Mouse (Mus musculus): Measurements from ENCODE around the gene Cnga2.

DNA sequence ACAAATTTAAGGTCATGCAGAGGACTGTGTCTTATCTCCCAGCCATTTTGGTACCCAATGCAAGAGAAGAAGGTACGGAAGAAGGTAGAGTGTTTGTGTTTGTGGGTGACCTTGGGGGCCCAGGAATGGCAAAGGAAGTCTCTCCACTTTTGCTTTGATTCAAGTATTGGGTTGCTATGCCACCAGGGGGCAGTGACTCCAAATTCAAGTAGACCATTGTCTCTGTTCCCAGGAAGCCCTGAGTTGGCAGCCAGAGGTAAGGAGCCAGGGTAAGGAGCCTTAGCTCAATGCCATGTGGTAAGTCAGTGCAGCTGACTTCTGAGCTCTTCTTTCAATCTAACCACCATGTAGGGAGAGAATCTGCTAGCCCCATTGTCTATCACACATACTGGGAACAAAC is 7.9 kb upstream of the Cnga2 start:
- no peak for TF ChIP-seq CTCF (IDR thresholded peaks at IDR 0.05; ENCODE audit: insufficient read depth, low read depth, low read length)
- TF ChIP-seq POLR2A (IDR thresholded peaks at IDR 0.05; ENCODE audit: insufficient read depth, low read depth, low read length) = no peak
